In genomic region chr13:11999851-12000250, GRCm38 (mm10) we compare ENCODE assay signal across 15 mouse cellular contexts.
"Had no signal": no experiment of that assay in that cellular context is flagged by ENCODE, and none has a peak within 500 bp of the region (broad histone marks: within the 10 kb centered on the region; RNA-seq: fewer than 3 reads in every experiment).

No protein-coding gene starts in this region.

- H3K4me3 ChIP-seq: neural tube, embryonic 15.5 days; stomach, embryonic 15.5 days had no signal

- DNase-seq: retina, postnatal 1 day; right cerebral cortex, adult 18-20 months; right cerebral cortex, postnatal 14 days; right cerebral cortex, postnatal 25 days; right cerebral cortex, postnatal 4 days; spleen, adult 18-20 months; thymus, adult 18-20 months; thymus, adult 2 months; thymus, postnatal 14 days; thymus, postnatal 25 days; thymus, postnatal 36 days; thymus, postnatal 4 days had no signal

- H3K27ac ChIP-seq: neural tube, embryonic 15.5 days; stomach, embryonic 15.5 days; stomach, postnatal 0 days had no signal
